Mouse (Mus musculus) activated CD4-positive, CD25-positive, alpha-beta regulatory T cell, adult 4 months (primary cell): ENCODE data around the gene Gys1. TPM values are rescaled to one million over a fixed set of nuclear protein-coding genes. Genes with fewer than 3 reads are reported as not detected.

Source experiments
- ATAC-seq: one replicate; pipeline ENCODE4 v1.8.0; 2017
- polyA plus RNA-seq, 2 experiments: library from polyadenylated mRNA; unstranded; fragments of 100-300 nt; shearing (Covaris generic); gene quantifications; one replicate each; pipeline ENCODE4 v1.2.1; 2017

Gys1 gene
- 1 to 10 TPM; 9.3 to 9.8 TPM for polyA plus RNA-seq

- peak; percentile 95 for ATAC-seq
Measured at GRCm38 (mm10) chr7:45434203-45435015, at the start of gene Gys1. Gys1 (plus strand) TSS chr7:45434844.

GRCm38 (mm10) chr7:45386077-45386476, 48.6 kb upstream of the Gys1 start:
- no peak for ATAC-seq

DNA sequence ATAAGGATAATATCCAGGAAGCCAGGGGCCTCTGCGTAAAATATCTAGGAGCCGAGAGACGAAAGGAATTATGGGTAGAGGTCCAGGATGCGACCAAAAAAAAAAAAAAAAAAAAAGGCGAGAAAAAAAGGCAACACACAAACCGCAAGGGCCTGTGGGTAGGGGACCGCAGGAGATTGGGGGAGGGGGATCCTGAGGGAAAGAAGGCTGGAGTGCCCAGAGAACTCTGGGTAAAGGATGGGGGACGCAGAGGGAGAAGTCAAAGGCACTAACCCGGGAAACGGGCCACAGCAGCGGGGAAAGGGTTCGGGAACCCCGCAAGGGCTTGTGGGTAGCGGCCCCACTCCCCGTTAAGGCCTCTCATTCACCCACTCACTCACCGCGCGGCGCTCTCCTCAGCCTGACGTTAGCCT, 39.5 kb upstream of the Gys1 start:
- ATAC-seq = peak; percentile 55

- ATAC-seq = peak; percentile 88
Measured at GRCm38 (mm10) chr7:45395578-45396336, 38.9 kb upstream of the Gys1 start, which contains the start of gene Snrnp70. Snrnp70 (minus strand) TSS chr7:45395742.

GRCm38 (mm10) chr7:45396337-45396775, 38.3 kb upstream of the Gys1 start:
- ATAC-seq = peak; percentile 26

DNA sequence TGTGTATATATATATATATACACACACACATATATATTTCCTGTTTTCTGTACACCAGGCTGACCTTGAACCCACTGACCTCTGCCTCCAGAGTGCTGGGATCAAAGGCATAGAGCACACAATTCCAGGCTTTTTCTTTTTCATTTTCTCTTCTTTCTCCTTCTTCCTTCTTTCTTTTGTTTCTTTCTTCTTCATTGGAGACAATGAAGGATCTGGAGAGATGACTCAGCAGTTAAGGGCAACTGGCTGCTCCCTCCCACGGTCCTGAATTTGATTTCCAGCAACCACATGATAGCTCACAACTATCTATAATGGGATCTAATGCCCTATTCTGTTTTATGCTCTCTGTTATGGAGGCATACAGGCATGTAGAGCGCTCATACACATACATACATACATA, 37.9 kb upstream of the Gys1 start:
- ATAC-seq = no peak

DNA sequence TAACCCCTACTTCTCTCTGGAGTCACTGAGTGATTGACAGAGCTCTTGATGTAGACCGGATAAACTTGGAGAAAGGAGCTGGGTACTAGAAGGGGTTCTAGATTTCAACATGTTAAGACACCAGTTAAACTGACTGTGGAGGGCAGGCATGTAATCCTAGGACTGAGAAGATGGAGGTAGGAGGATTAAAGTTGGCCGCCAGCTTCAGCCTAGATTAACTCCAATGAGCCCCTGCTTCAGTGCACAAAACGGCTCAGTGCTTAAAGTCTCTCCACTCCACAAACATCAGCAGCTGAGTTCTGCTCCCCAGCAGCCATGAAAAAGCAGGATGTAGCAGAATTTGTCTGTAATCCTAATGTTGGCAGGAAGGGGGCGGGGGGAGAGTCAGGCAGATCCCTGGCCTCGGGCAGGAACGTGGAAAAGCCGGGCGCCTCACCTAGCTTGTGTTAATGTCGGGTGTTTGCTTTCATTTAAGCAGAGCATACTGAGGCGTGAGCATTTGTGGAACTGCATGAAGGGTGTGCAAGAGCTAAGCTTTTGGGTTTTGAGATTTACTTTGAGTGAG, 33.0 kb upstream of the Gys1 start:
- ATAC-seq = no peak

DNA sequence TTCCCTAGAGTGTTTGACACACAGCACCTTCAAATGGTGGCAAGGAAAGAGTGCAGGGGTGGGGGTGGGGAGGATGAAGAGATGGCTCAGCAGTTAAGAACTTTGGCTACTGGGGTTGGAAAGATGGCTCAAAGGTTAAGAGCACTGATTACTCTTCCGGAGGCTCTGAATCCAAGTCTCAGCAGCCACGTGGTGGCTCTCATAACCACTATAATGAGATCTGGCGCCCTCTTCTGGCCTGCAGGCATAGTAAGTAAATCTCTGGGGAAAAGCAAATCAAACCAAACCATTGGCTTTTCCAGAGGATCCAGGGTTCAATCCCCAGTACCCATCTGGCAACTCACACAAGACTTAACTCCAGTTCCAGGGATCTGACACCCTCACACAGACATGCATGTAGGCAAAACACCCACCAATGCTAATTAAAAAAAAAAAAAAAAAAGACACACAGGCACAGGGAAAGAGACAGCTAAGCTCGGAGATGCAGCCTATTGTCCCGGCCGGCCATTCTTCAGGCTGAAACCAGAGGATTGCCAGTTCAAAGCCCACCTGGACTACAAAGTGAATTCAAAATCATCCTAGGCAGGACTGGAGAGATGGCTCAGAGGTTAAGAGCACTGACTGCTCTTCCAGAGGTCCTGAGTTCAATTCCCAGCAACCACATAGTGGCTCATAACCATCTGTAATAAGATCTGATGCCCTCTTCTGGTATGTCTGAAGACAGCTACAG, 30.9 kb upstream of the Gys1 start:
- peak; percentile 78 for ATAC-seq

DNA sequence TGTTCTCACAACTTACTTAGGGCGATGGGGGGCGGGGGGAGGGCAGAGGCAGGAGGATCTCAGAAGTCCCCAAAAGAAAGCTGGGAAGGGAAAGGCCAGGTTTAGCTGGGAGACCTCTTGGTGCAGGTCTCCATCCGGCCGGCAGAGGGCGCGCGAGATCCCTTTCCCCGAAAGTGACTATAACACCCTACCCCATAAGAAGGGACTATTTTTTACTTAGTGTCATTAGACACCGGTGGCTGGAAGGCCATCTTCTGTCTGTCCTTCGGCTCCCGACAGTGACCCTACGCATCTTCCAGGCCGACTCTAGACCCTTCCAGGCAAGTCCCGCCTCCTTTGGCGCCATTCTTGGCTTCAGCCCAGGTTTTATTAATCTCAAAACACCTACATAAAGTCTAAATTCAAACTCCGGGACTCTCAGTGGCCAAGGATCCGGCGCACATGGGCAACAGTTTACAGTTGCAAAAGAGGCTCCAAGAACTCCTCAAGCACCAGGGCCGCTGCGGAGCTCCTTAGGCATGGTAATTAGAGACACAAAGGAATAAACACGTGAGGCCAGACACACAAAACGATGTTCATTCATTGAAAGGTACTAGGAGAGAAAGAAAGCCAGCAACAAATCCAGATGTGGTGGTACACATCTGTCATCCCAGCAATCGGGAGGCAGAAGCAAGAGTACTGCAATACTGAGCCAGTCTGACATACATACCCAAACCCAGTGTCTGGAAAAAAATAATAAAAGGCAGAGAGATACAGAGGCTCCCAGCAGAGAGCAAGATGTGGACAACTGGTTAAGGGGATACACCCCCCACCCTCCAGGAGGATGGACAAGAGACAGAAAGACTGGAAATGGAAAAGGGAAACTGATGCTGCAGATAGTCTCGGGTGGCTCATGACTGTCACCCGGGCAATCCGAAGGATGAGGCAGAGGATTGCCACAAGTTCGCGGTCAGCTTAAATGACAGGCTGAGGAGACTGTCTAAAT, 29.3 kb upstream of the Gys1 start, which contains the start of gene Kcna7:
Kcna7 (plus strand) TSS at position 563 of the 985 bp plus-strand sequence.
- ATAC-seq = no peak

GRCm38 (mm10) chr7:45406157-45407156, 28.2 kb upstream of the Gys1 start:
- ATAC-seq = no peak

GRCm38 (mm10) chr7:45407836-45408235, 26.8 kb upstream of the Gys1 start:
- no peak for ATAC-seq

DNA sequence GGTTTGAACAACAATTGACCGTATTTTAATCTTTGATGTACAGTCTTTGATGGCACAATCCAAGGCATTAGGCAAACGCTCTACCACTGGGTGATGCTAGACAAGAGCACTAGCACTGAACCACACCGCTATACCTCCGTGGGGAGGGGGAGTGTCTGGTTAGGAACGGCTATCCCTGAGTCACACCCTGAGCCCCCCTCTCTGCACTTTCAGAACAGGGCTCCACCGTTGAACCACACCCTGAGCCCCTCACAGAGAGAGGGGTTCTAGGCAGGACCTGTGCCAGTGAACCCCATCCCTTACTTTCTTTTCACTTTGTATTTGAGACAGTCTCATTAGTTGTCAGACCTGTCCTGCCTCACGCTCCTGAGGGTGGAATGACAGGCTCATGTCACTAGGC, 26.3 kb upstream of the Gys1 start:
- no peak for ATAC-seq

DNA sequence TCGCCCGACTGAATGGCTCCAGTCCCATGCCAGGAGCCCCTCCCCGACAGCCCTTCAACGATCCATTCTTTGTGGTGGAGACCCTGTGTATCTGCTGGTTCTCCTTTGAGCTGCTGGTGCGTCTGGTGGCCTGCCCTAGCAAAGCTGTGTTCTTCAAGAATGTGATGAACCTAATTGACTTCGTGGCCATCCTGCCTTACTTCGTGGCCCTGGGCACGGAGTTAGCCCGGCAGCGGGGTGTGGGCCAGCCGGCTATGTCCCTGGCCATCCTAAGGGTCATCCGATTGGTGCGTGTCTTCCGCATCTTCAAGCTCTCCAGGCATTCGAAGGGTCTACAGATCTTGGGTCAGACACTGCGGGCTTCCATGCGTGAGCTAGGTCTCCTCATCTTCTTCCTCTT, 25.7 kb upstream of the Gys1 start:
- no peak for ATAC-seq

DNA sequence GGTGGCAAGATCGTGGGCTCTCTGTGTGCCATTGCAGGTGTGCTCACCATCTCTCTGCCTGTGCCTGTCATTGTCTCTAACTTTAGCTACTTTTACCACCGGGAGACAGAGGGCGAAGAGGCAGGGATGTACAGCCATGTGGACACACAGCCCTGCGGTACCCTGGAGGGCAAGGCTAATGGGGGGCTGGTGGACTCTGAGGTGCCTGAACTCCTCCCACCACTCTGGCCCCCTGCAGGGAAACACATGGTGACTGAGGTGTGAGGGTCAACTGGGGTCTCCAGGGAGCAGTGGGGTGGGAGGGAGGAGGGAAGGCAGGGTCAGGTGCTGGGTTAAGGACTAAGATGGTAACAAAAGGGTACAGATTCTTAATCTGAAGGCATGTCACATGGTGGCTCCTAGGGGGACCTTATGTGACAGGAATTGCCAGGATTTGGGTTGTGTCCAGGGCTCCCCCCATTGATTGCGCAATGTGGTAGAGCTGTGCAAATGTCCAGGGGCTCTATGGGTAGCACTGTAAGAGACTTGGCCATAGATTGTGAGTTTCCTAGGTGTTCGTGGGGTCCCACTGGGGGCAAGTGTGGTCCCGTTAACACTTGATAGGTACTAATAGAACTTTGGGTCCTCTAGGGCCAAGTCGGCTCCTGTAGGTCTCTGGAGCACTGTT, 25.0 kb upstream of the Gys1 start:
- no peak for ATAC-seq

- ATAC-seq = no peak
Measured at GRCm38 (mm10) chr7:45412421-45412820, 22.2 kb upstream of the Gys1 start.

DNA sequence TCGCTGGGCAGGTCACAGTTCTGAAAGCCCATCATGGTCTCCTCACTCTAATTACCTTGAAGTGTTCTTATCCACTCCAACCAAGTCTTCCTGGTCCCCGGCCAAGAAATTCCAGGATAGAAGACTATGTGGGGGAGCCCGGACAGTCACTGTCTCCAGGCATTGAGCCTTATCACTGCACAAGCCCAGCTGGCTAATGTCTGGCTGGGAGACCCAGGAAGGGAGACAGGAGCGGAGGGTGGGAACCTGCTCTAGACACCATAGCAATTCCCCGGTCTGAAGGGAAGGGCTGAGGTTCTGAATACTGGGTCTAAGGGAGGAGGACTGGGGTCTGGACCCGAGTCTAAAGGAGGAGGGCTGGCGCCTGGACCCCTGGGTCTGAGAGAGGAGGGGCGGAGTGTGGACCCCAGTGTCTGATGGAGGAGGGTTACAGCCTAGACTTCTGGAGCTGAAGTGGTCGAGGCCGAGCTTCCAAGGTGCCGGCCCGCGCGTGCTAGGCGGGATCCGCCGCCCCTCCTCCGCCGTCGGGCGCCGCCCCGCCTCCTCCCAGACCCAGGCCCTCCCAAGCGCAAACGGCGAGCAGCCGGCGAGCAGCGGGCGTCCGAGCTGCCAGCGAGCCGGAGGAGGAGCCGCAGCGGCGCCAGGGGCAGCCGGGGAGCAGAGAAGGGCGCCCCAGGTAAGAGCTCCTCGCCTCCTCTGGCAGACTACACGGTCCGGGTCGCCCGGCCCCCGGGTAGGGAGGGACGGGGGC, 21.4 kb upstream of the Gys1 start, which contains the start of gene Ntf5:
Ntf5 (plus strand) TSS at position 583 of the 751 bp plus-strand sequence.
- ATAC-seq = no peak

DNA sequence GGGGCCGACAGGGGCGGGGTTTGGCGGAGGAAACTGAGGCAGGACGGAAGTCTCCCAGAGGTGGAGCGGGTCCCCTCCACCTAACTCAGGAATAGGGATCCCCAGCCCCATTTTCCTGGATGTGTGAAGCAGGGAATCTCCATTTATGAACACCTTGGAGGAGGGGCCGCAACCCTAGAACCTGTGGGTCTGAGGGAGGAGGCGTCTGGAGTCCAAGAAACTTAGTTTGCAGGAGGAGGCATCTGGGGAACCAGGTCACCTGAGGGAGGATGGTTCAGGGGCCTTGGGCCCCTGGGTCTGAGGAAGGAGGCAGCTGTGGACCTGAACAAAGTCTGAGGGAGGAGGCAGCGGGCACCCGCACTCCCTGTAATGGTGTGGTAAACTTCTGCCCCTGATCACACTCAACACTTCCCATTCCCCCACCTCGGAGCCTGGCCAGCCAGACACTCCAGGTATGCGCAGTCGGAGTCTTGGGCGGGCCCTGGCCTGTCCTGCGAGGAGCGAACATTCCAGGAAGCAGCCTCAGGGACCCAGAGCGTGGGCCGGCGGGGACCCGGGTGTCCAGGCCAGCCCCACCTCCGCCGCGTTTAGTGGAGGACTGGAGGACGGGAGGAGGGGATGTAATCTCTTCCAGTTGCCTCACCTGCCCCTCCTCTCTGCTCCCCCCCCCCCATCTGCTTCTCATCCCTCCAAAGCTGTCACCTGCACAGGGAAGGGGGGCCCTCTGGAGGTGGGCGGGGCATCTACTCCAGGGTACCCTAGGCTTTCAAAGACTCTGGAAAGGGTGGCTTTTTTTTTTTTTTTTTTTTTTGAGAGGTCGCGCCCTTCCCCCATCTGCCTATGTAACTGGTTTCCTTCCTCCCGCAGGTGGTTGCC, 20.5 kb upstream of the Gys1 start:
- no peak for ATAC-seq
